Mouse (Mus musculus): ENCODE measurements around the gene Paqr6.

DNA sequence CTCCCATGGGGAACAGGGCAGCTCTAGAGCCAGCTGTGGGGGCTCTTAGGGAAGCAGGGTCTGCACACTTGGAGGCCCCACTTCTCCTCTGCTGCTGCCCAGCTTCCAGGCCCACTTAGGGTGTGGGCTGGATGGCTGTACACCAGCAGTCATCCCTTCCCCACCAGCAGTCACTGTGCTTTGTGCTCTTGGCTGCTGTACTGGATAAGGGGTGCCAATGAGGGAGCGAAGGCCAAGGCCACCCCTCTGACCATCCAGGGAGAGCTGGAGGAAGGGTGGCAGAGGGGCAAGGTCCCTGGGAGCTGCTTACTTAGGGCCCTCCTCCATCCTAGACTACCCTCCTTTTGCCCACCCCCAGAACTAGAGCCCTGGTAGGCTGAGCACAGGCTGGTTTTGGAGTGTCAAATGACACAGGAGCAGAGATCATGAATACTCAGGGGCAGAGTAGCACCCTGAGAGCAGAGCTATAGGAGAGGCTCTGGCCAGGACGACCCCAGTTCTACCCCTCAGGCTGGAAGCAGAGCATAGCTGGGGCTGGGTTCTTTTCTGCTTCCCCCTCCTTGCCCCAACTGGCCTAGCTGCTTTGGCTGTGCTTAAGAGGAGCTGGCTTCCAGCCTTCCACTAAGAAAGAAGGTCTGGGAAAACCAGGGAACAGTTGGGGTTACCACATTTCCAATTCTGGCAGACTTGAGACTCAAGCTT, 2.6 kb upstream of the Paqr6 start:
- TF ChIP-seq EP300 (IDR thresholded peaks at IDR 0.05; ENCODE audit: low read depth) = no peak
- TF ChIP-seq CTCF (IDR thresholded peaks at IDR 0.05; ENCODE audit: low read depth) = no peak
